Mouse (Mus musculus): ENCODE measurements around the gene Adgrb2. TPM values are rescaled to one million over a fixed set of nuclear protein-coding genes. Genes with fewer than 3 reads are reported as not detected.

The Adgrb2 gene
- under 1 TPM in 1 of 2 experiments, not detected in 1; 0.45 TPM for polyA plus RNA-seq (2017; shearing (Covaris generic))

DNA sequence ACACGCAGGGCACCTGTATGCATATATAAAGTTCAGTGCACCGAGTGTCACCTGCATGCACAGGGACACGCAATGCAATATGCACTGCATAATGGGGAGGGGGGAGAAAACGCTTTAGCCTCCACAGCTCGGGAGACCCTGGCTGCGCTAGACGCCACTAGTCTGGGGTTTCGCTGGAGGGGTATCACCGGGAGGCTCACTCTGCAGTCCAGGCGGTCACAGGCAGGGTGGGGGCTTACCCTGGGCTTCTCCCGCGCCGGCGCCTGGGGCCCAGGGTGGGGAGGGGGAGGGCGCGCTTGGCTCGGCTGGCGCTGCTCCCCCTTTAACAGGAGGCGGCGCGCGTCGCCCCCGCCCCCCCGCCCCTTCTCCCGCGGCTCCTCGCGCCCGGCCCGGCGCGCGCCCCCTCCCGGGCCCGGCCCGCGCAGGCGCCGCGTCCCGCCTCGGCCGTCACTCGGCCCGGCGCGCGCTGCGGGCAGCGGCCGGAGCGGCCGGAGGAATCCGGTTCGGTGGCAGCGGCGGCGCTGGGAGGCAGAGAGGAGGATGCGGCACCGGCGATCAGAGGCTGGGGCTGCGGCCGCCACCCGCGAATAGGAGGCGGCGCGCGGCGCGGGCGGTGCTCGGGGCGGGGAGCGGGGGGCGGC is at the start of gene Adgrb2:
Gene Adgrb2 (plus strand): TSS at position 450 of the 641 bp plus-strand sequence.

DNA sequence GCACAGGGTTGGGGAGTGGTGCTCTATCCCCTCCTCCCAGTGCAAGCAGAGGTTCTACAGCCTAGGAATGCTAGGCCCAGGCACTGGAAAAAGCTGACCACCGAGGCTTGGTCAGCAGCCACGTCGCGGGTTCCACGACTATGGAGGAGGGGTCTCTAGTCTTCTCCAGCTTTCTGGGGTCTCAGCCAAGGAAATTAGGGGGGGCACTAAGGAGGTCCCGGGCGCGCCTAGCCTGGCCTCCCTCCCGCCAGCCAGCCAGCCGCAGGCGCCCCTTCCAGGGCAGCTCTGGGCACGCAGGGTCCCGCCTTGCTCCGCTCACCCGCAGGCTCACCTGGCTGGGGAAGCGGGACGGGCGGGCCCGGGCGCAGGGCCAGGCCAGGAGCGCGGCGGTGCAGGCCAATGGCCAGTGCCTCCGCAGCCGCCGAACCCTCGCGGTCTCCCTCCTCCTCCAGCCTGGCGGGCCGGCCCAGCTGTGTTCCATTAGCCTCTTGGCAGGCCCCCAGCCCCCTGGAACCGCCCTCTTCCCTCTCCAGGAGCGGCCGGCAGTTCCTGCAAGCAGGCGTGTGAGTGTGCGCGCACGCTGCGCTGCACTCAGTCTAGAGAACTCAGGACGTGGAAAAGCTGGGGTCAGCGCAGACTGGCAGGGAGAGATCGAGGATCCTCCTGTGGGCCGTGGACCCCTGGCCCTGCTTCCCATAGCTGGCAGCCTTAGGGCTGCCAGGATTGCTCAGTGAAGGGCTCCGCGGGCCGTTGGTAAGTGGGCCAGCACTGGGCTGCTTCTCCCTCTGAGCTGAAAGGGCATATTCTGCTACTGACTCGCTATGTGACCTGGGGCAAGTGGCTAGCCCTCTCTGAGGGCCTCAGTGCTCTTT is 62.9 kb downstream of the Adgrb2 start, which contains the start of gene Col16a1:
Gene Col16a1 (plus strand): TSS at position 510 of the 872 bp plus-strand sequence.

Other genes with a start within 250 kb of the Adgrb2 start
- gene Khdrbs1, start 242.6 kb upstream of the Adgrb2 start, polyA plus RNA-seq (2017; shearing (Covaris generic)), result 100 to 1,000 TPM; 139 to 167 TPM
- 100 to 1,000 TPM; 488 to 498 TPM for gene Ptp4a2, start 173.7 kb upstream of the Adgrb2 start, polyA plus RNA-seq (2017; shearing (Covaris generic))
- gene Spocd1, start 55.6 kb upstream of the Adgrb2 start, polyA plus RNA-seq (2017; shearing (Covaris generic)), result not detected
- under 1 TPM; 0.20 to 0.49 TPM for gene Col16a1, start 63.0 kb downstream of the Adgrb2 start, polyA plus RNA-seq (2017; shearing (Covaris generic))
- gene Pef1, start 117.7 kb downstream of the Adgrb2 start, polyA plus RNA-seq (2017; shearing (Covaris generic)), result 10 to 100 TPM; 57.2 to 69.0 TPM
- gene Hcrtr1, start 154.5 kb downstream of the Adgrb2 start, polyA plus RNA-seq (2017; shearing (Covaris generic)), result not detected
- not detected for gene Tinagl1, start 190.3 kb downstream of the Adgrb2 start, polyA plus RNA-seq (2017; shearing (Covaris generic))
- not detected for gene Gm853, start 237.5 kb downstream of the Adgrb2 start, polyA plus RNA-seq (2017; shearing (Covaris generic))